ENCODE assay signal across 23 mouse cellular contexts in genomic region chr17:30459706-30460105, GRCm38 (mm10).
A peak's percentile ranks its signal among the peaks of the same experiment; 100 is the strongest.
DNase-seq lines count a peak whose midpoint lies in the region; ATAC-seq and TF ChIP-seq lines count a peak whose summit lies in the region.
"Had no signal": no experiment of that assay in that cellular context is flagged by ENCODE, and none has a peak within 500 bp of the region (broad histone marks: within the 10 kb centered on the region; RNA-seq: fewer than 3 reads in every experiment).

No protein-coding gene starts in this region.

- DNase-seq in limb, embryonic 10.5 days (ENCODE audit: low spot score), result no peak
- DNase-seq in kidney, adult 2 months, result no peak
- DNase-seq: adrenal gland, adult 8-10 months; B cell, adult 2 months; cerebellum, adult 18-20 months; cerebellum, postnatal 36 days; heart, postnatal 4 days; kidney, adult 9 months; kidney, postnatal 14 days; retina, postnatal 1 day; right cerebral cortex, postnatal 4 days; thymus, postnatal 14 days had no signal

- peak; percentile 34; the same call in 1 of the 2 replicates for ATAC-seq in hindbrain, embryonic 16.5 days
- ATAC-seq in hindbrain, embryonic 12.5 days (ENCODE audit: low FRiP score), result no peak
- peak; percentile 12; the same call in 1 of the 2 replicates for ATAC-seq in neural tube, embryonic 14.5 days (ENCODE audit: low read depth)
- ATAC-seq in neural tube, embryonic 15.5 days (ENCODE audit: low FRiP score), result no peak
- ATAC-seq in lung, embryonic 16.5 days (ENCODE audit: low read depth), result peak; percentile 32; the same call in 1 of the 2 replicates
- ATAC-seq: forebrain, embryonic 15.5 days had no signal

- no peak overlapping the region for H3K4me2 ChIP-seq in hindbrain, embryonic 16.5 days (ENCODE audit: low read length)
- no peak overlapping the region for H3K4me2 ChIP-seq in hindbrain, embryonic 12.5 days (replicated peaks)
- H3K4me2 ChIP-seq in neural tube, embryonic 14.5 days (ENCODE audit: low read depth, low read length), result no peak overlapping the region
- H3K4me2 ChIP-seq in neural tube, embryonic 15.5 days, result no peak overlapping the region
- no peak overlapping the region for H3K4me2 ChIP-seq in lung, embryonic 16.5 days (ENCODE audit: low read depth, low read length)
- H3K4me2 ChIP-seq: forebrain, embryonic 15.5 days; limb, embryonic 15.5 days had no signal

- peaks cover 18% of the 10 kb centered on the region for H3K4me1 ChIP-seq in hindbrain, embryonic 16.5 days (ENCODE audit: control insufficient read depth, insufficient read depth, low read depth, low read length)
- peaks cover 31% of the 10 kb centered on the region for H3K4me1 ChIP-seq in hindbrain, embryonic 12.5 days
- H3K4me1 ChIP-seq in neural tube, embryonic 14.5 days (ENCODE audit: control insufficient read depth, insufficient read depth, low read length), result peaks cover 21% of the 10 kb centered on the region
- peaks cover 61% of the 10 kb centered on the region for H3K4me1 ChIP-seq in neural tube, embryonic 15.5 days
- peaks cover 36% of the 10 kb centered on the region for H3K4me1 ChIP-seq in lung, embryonic 16.5 days (replicated peaks; ENCODE audit: control insufficient read depth, insufficient read depth, low read length)
- H3K4me1 ChIP-seq in limb, embryonic 10.5 days, result peaks cover 30% of the 10 kb centered on the region
- H3K4me1 ChIP-seq in kidney, adult 2 months (ENCODE audit: control insufficient read depth, insufficient read depth, low read length), result no peaks in the 10 kb centered on the region

- 34% methylated on average over 5 of the region's 5 CpGs for WGBS in hindbrain, embryonic 16.5 days
- 56% methylated on average over 5 of the region's 5 CpGs for WGBS in hindbrain, embryonic 12.5 days
- 24% methylated on average over 5 of the region's 5 CpGs for WGBS in neural tube, embryonic 14.5 days
- 38% methylated on average over 5 of the region's 5 CpGs for WGBS in neural tube, embryonic 15.5 days
- WGBS in lung, embryonic 16.5 days, result 41% methylated on average over 5 of the region's 5 CpGs
- 77% methylated on average over 5 of the region's 5 CpGs for WGBS in limb, embryonic 10.5 days
- WGBS in kidney, adult 2 months, result 88% methylated on average over 5 of the region's 5 CpGs

- H3K27me3 ChIP-seq in hindbrain, embryonic 16.5 days (replicated peaks; ENCODE audit: control insufficient read depth, insufficient read depth, low read length), result no peaks in the 10 kb centered on the region
- H3K27me3 ChIP-seq in hindbrain, embryonic 12.5 days, result no peaks in the 10 kb centered on the region
- no peaks in the 10 kb centered on the region for H3K27me3 ChIP-seq in neural tube, embryonic 14.5 days (ENCODE audit: control insufficient read depth, insufficient read depth, low read length)
- no peaks in the 10 kb centered on the region for H3K27me3 ChIP-seq in neural tube, embryonic 15.5 days (replicated peaks)
- no peaks in the 10 kb centered on the region for H3K27me3 ChIP-seq in lung, embryonic 16.5 days (ENCODE audit: control insufficient read depth, insufficient read depth, low read depth, low read length)
- no peaks in the 10 kb centered on the region for H3K27me3 ChIP-seq in limb, embryonic 10.5 days (ENCODE audit: low read depth, poor library complexity, severe bottlenecking)
- H3K27me3 ChIP-seq in kidney, adult 2 months (replicated peaks; ENCODE audit: control insufficient read depth, insufficient read depth, low read length), result no peaks in the 10 kb centered on the region
- H3K27me3 ChIP-seq: CH12.LX; forebrain, embryonic 15.5 days; limb, embryonic 15.5 days had no signal

- no peaks in the 10 kb centered on the region for H3K36me3 ChIP-seq in hindbrain, embryonic 16.5 days (ENCODE audit: control insufficient read depth, insufficient read depth, low read length)
- no peaks in the 10 kb centered on the region for H3K36me3 ChIP-seq in hindbrain, embryonic 12.5 days
- H3K36me3 ChIP-seq in neural tube, embryonic 14.5 days (ENCODE audit: control insufficient read depth, insufficient read depth, low read length), result no peaks in the 10 kb centered on the region
- no peaks in the 10 kb centered on the region for H3K36me3 ChIP-seq in neural tube, embryonic 15.5 days
- H3K36me3 ChIP-seq in lung, embryonic 16.5 days (ENCODE audit: control insufficient read depth, insufficient read depth, low read length), result no peaks in the 10 kb centered on the region
- H3K36me3 ChIP-seq in limb, embryonic 10.5 days, result no peaks in the 10 kb centered on the region
- no peaks in the 10 kb centered on the region for H3K36me3 ChIP-seq in kidney, adult 2 months (ENCODE audit: control insufficient read depth, insufficient read depth, low read length)
- H3K36me3 ChIP-seq: forebrain, embryonic 15.5 days; heart, embryonic 10.5 days; limb, embryonic 15.5 days had no signal

- no peak overlapping the region for H3K4me3 ChIP-seq in hindbrain, embryonic 16.5 days (ENCODE audit: low read length)
- no peak overlapping the region for H3K4me3 ChIP-seq in hindbrain, embryonic 12.5 days
- no peak overlapping the region for H3K4me3 ChIP-seq in neural tube, embryonic 14.5 days (ENCODE audit: low read depth, low read length)
- H3K4me3 ChIP-seq in neural tube, embryonic 15.5 days (replicated peaks), result no peak overlapping the region
- no peak overlapping the region for H3K4me3 ChIP-seq in lung, embryonic 16.5 days (ENCODE audit: low read length)
- no peak overlapping the region for H3K4me3 ChIP-seq in limb, embryonic 10.5 days
- no peak overlapping the region for H3K4me3 ChIP-seq in kidney, adult 2 months (ENCODE audit: insufficient read depth, low read depth, low read length)
- H3K4me3 ChIP-seq: forebrain, embryonic 15.5 days; heart, embryonic 10.5 days; limb, embryonic 15.5 days had no signal

- H3K27ac ChIP-seq in hindbrain, embryonic 16.5 days (ENCODE audit: low read depth, low read length), result no peak overlapping the region
- H3K27ac ChIP-seq in hindbrain, embryonic 12.5 days, result no peak overlapping the region
- no peak overlapping the region for H3K27ac ChIP-seq in neural tube, embryonic 14.5 days (ENCODE audit: low read depth, low read length)
- no peak overlapping the region for H3K27ac ChIP-seq in neural tube, embryonic 15.5 days (replicated peaks)
- no peak overlapping the region for H3K27ac ChIP-seq in lung, embryonic 16.5 days (ENCODE audit: low read length)
- H3K27ac ChIP-seq in limb, embryonic 10.5 days, result no peak overlapping the region
- H3K27ac ChIP-seq in kidney, adult 2 months (ENCODE audit: insufficient read depth, low read depth, low read length), result no peak overlapping the region
- H3K27ac ChIP-seq: forebrain, embryonic 15.5 days; heart, embryonic 10.5 days; limb, embryonic 15.5 days; liver, embryonic 14.5 days had no signal

- no peaks in the 10 kb centered on the region for H3K9me3 ChIP-seq in hindbrain, embryonic 16.5 days (ENCODE audit: control insufficient read depth, low read length)
- H3K9me3 ChIP-seq in hindbrain, embryonic 12.5 days (replicated peaks), result no peaks in the 10 kb centered on the region
- no peaks in the 10 kb centered on the region for H3K9me3 ChIP-seq in neural tube, embryonic 14.5 days (ENCODE audit: control insufficient read depth, low read length)
- H3K9me3 ChIP-seq in neural tube, embryonic 15.5 days (replicated peaks), result no peaks in the 10 kb centered on the region
- H3K9me3 ChIP-seq in lung, embryonic 16.5 days (ENCODE audit: control insufficient read depth, low read length), result no peaks in the 10 kb centered on the region
- H3K9me3 ChIP-seq in limb, embryonic 10.5 days (replicated peaks), result no peaks in the 10 kb centered on the region
- H3K9me3 ChIP-seq: forebrain, embryonic 15.5 days; G1E; heart, embryonic 10.5 days; limb, embryonic 15.5 days had no signal

- no peak for TF ChIP-seq POLR2A in kidney, adult 2 months (IDR thresholded peaks at IDR 0.05; ENCODE audit: low read depth, low read length)

- H3K9ac ChIP-seq in hindbrain, embryonic 16.5 days (ENCODE audit: low read depth, low read length), result no peak overlapping the region
- H3K9ac ChIP-seq in hindbrain, embryonic 12.5 days, result no peak overlapping the region
- no peak overlapping the region for H3K9ac ChIP-seq in neural tube, embryonic 14.5 days (replicated peaks; ENCODE audit: low read depth, low read length)
- H3K9ac ChIP-seq in neural tube, embryonic 15.5 days (replicated peaks), result no peak overlapping the region
- no peak overlapping the region for H3K9ac ChIP-seq in lung, embryonic 16.5 days (ENCODE audit: low read length)
- H3K9ac ChIP-seq: forebrain, embryonic 15.5 days; limb, embryonic 15.5 days; liver, embryonic 14.5 days had no signal

- no peak for TF ChIP-seq CTCF in kidney, adult 2 months (conservative IDR thresholded peaks at IDR 0.05; ENCODE audit: insufficient read depth, insufficient read length, low read depth, low read length)

Comparison
In these comparisons a context has a peak if more than half of its experiments do, and no peak if none do; other contexts are left out.
1. ATAC-seq: peak in hindbrain, embryonic 16.5 days (single experiment), neural tube, embryonic 14.5 days (single experiment) and lung, embryonic 16.5 days (single experiment); none in hindbrain, embryonic 12.5 days (single experiment) and neural tube, embryonic 15.5 days (single experiment).